Mouse (Mus musculus) left cerebral cortex, postnatal 14 days (tissue): ENCODE results near the gene Gli2. TPM values are rescaled to one million over a fixed set of nuclear protein-coding genes. Genes with fewer than 3 reads are reported as not detected.

ENCODE experiments used
- DNase-seq, 2 experiments: peaks; one replicate each; pipeline ENCODE4 v3.0.0; 2021 to 2022; ENCODE audit warnings: low spot score in 2 of 2, mixed read lengths in 1 of 2
- intact Hi-C: fragments of 180-260 bp; cut with DNase I; formaldehyde crosslinking; loops from one replicate; pipeline ENCODE4 v1.15.1; 2025
- total RNA-seq, 2 experiments: library from RNA; stranded (reverse); gene quantifications; 2 replicates each; pipeline ENCODE4 v1.2.3; 2021

Gene Gli2
- total RNA-seq, 2 experiments from 2014 or later: 3.3 to 3.8 TPM

DNA sequence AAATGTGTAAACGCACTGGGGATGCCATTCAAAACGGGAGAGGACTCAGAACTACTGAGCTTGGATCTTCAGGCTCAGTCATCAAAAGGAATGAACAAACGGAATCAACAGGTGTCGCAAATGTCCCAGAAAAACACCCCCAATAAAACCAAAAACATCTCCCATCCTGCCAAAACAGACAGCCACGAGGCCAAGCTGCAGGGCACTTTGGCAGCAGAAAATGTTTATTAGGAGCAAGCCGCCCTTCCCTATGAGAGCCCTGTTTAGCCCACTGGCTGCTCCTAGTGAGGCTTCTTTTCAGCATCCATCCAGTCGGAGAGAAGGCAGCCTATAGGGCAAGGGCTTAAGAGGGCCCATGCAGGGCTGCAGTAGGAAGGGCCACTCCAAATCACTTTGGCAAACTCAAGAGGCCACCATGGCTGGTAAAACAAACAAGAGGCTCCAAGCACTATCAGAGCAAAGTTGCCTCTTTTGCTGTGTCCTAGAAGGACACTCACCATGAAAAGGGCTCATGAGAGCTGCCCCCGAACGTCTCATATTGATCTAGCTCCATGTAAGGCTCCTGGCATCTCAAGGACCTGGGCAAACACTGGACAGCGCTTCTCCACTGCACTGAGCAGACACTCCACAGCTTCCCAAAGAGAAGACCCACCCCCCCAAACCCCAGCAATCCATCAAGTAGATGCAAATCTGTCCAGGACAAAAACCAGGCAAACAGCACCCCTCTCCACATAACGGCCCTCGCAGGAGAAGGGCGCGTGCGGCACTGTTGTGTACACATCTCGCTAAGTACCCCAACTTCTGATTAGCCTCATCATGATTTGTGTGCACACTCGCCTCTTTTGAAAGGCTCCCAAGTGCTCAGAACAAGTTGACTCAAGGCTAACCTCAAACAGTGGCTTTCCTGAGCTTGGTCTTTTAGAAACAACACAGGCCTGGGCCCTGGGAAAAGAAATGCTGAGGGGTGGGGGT is 139.7 kb downstream of the Gli2 start:
- no peak for DNase-seq
- intact Hi-C loops: no loop called here

DNA sequence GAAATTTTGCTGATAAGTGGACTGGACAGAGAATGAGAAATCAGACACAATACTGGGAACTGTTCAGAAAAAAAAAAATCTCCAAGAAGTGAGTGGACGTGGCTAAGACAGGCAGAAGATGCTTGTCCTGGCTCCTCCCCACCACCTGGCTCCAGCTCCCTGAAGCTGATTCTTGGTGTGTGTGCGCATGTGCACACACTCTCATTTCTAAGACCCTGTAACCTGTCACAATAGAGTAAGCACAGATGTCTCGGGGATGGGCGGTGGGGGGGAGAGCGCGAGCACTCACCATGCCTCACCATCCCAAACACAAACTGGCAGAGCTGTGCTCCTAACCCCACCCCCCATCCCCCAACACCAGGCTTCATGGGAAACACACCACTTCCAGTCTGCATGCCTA is 140.5 kb downstream of the Gli2 start:
- intact Hi-C loops: no loop called here

DNA sequence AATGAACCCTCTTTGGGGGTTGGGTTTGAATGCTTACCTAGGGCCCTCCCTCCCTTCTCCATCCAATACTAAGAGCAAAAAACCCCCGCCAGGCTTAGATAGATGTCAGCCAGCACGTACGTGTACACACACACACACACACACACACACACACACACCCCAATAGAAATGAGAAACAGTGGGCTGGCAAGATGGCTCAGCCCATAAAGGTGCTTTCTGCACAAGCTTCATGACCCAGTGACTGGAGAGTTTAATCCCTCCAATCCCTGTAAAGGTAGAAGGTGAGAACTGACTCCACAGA is 142.0 kb downstream of the Gli2 start:
- intact Hi-C loops: no loop called here
- no peak for DNase-seq

More for the DNA sequence above, 140.5 kb downstream of the Gli2 start:
- DNase-seq: peak in 1 of 2 experiments; percentile 40

DNA sequence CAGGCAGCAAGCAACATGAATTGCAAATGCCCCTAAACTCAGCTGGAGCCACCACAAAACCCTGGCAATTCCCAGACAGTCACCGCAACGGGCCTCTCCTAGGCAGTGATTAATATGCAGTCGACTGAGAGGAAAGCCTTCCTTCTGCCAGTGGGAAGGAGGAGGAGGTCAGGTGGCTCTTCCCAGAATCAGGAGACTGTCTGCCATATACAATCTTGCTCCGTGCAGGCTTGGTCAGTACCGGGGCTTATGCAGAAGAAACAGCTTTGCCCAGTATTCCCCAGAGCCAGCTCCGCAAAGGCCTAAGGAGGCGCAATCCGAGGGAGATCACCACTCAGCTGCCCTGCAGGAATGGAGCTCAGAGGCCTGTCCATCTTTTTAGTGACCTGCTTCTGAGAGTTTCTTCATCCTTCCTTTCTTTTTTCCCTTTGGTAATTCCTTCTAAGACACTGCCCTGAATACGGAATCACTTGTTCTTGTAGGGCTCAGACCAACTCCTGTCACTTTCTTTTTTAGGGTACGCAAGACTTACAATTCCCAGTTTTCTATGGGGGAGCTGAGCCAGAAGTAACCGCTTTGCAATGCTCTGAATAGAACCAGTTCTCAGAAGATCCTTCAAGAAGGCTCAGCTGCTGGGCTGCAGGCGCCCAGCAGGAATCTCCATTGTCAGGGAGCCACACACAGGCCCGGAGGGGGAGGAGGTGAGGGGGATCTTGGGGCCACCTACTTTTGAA is 142.6 kb downstream of the Gli2 start:
- peak in 1 of 2 experiments; percentile 27 for DNase-seq
- intact Hi-C loops: no loop called here

DNA sequence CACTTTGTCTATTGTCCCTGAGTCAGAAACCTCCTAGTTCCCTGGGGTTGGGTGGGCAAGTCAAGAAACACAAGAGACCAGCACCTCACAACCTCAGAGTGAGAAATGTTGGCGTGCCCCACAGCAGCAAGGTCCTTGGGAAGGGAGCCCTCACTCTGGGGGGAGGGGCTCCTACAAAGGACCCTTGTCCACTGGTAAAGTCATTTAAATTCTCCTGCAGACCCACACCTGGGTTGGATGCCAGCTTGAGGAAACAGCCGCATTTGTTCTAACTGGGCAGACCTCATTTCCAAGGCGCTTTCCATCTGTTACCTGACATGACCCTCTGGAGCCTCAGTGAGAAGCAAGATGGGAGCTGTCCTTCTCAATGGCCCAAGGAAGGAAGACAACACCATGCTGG is 144.4 kb downstream of the Gli2 start:
- DNase-seq: peak; percentile 33 to 45
- intact Hi-C loops: loop anchor here (5.0 kb wide), 1 partner anchor 143 kb away; the partner anchor contains the start of gene Gli2

DNA sequence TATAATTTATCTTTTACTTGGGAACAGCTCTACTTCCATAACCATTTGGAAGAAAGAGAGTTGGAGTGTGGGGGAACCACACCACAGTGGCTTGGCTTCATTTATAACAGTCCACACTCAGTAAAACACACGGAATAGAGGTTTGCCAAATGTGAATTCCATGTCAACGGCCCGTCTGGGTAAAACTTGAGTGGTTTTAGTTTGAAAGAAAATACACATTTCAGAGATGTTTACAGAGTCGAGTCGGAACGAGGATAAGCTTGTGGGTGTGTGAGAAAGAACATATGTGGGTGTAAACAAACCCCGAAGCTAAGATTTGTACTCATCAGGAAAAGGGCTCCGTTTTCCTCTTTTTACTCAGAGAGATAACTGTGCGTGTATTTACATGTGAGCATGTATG is 145.8 kb downstream of the Gli2 start:
- intact Hi-C loops: loop anchor here (5.0 kb wide), 1 partner anchor 145 kb away; the partner anchor contains the start of gene Gli2
- peak in 1 of 2 experiments; percentile 42 for DNase-seq

GRCm38 (mm10) chr1:118905319-118905718 is 148.1 kb downstream of the Gli2 start:
- no peak for DNase-seq
- intact Hi-C loops: loop anchor here (5.0 kb wide), 1 partner anchor 147 kb away; the partner anchor contains the start of gene Gli2

GRCm38 (mm10) chr1:118904909-118905308 is 148.5 kb downstream of the Gli2 start:
- intact Hi-C loops: loop anchor here (5.0 kb wide), 1 partner anchor 147 kb away; the partner anchor contains the start of gene Gli2
- DNase-seq: no peak

- intact Hi-C loops: no loop called here
Observed at GRCm38 (mm10) chr1:118904431-118904830, 149.0 kb downstream of the Gli2 start.

DNA sequence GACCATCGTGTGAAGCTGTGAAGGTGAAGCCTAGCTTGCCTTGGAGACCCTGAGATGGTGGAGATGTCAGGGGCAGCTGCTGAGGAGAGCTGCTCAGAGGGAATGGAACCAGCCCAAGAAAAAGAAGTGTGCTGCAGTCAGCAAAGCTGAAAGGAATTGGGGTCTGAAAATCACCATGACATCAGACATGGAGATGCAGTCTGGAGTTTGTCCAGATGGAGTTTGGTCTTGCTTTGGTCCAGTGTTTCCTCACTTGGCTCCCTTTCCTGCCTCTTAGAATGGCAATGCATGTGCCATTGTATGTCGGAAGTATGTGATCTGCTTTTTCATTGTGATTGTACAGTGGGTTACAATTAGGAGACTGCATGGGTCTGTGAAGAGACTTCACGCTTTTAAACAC is 149.7 kb downstream of the Gli2 start:
- DNase-seq: no peak
- intact Hi-C loops: no loop called here

More at GRCm38 (mm10) chr1:118904431-118904830, 149.0 kb downstream of the Gli2 start:
- no peak for DNase-seq

DNA sequence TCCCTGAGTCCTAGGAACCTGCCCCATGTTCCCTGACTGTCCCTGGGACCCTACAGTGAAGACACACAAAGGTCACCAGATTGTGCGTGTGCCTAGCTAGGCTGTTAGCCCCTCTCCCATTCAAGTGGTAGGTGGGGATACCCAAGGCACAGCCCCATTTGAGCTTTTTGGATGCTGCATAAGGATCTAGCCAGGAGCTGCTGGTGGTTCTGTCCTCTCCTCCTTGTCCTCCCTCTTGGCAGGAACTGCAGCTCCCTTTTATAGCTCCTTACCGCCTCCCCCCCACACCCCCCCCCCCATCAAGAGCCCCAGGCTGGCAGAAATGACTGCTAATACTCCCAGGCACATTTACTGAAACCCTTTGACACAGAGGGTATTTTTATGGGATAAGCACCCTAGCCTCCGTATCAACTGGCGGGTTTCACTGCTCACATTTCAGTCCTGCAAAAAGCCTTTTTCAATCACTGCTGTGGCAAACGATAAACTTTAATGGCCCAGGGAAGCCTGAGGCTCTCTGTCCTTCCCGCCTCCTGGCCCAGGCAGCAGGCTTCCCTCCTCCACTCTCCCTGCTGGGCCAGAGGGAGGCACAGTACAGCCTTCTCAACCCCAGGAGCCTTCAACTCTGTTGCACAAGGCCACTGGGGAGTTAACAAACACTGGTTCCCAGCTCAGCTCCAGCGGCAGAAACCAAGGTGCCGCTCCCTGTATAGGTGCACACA is 151.4 kb downstream of the Gli2 start:
- intact Hi-C loops: no loop called here

DNA sequence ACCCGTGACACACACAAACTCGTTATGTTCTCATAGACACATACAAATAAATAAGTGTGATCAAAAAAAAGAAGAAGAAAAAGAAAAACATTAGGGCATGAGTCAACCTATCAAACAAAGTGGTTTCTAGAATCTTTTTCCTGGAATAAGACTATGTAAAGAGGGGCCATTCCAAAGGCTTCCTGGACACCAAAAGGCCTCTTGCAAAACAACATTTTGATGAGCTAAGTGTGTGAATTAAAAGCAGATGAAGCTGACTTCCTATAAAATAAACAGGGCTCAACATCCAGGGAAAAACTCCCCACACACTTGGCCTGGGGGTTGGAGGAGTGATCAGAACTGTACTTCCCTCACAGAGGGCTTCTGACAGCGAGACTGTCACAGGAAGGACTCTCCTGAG is 155.1 kb downstream of the Gli2 start:
- intact Hi-C loops: loop anchor here (10.0 kb wide), 1 partner anchor 124 kb away; no protein-coding TSS in a partner anchor
- DNase-seq: no peak

More for the DNA sequence above, 151.4 kb downstream of the Gli2 start:
- no peak for DNase-seq

- no peak for DNase-seq
- intact Hi-C loops: loop anchor here (10.0 kb wide), 1 partner anchor 120 kb away; no protein-coding TSS in a partner anchor
Observed at GRCm38 (mm10) chr1:118895026-118895762, 158.2 kb downstream of the Gli2 start.

DNA sequence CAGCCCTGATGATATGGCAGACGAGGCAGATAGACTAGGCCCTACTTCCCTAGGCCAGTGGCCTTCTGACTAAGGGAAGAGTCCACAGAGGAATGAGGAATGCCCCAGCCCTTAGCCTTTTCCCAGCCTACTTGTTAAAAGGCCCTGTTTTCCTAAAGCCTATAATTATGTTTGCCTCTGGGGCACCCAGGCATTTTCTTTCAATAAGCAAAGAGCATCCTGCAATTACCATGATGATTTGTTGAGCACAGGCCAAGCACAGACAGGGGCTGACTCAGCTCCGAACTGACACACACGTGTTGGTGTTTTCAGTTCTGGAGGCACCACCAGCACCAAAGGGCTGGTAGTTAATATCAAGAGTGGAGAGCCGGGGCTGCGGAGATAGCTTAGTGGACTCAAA is 162.0 kb downstream of the Gli2 start:
- intact Hi-C loops: loop anchor here (10.0 kb wide), 1 partner anchor 117 kb away; no protein-coding TSS in a partner anchor
- no peak for DNase-seq

DNA sequence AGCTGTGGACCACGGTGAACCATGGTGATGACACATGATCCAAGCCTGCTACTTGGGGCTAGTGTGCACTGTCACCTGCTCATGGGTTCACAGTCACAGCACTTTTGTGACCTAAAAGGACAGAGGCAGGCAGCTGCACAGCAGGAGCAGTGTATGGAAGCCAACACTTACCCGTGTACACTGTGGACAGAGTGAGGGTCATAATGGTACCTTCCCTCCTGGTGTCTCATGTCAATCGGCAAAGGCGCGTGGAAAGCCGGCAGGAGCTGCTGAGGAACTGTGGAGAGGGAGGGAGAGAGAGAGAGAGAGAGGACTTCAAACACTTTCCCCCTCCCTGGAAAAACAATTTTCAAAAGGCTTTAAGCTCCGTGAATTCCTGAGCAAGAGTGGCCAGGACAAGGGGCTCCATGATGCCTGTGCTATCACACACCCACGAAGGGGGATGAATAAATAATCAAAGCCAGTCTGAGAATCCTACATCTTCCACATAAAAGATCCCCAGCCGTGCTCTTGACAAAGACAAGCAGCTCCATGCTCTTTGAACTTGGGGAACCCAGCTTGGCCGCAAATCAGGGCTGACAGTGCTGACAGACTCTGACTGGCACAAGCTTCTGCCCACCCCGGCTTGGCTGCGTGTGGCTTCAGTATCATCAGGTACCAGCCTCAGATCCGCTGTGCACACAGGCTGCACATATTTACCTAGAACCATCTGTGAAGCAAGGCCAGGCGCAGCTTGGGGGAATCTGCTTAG is 163.1 kb downstream of the Gli2 start:
- no peak for DNase-seq
- intact Hi-C loops: loop anchor here (10.0 kb wide), 1 partner anchor 115 kb away; no protein-coding TSS in a partner anchor

- intact Hi-C loops: no loop called here
- no peak for DNase-seq
Observed at GRCm38 (mm10) chr1:118880781-118881247, 172.6 kb downstream of the Gli2 start.

DNA sequence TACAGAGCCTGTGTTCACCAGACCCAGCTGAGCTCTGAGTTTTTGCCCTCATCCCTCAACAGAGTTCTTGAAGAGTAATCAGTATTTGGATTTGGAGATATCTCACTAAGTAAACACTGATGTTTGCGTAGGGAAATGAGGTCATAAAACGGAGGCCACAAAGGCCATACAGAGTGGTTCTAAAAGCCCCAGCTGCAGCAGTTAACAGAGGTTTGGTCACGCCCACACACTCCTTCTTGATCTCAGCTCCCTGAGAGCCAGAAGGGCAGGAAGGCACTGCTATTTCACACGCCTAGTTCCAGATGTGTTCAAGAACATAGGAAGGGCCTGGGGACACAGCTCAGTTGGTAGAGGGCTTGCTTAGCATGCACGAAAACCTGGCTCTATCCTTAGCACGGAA is 175.1 kb downstream of the Gli2 start:
- intact Hi-C loops: no loop called here

DNA sequence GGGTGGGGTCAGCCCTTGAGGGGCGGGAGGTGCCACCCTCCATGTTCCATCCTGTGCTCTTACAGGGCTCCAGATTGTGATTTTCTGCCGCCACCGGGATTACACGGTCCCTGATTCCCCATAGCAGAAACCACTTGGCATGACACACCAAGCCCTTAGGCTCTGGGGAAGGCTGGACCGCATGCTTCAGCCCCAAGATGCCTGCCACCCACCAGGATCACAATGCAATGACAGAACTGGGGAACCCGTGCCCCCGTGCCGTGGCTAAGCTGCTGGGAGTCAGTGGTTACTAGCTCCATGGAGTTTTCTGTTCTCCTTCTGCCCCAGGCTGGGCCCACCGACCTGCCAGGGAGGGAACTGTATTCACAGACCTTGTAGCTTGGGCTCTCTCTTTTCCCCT is 178.2 kb downstream of the Gli2 start:
- intact Hi-C loops: no loop called here
- DNase-seq: no peak

More for the DNA sequence above, 175.1 kb downstream of the Gli2 start:
- no peak for DNase-seq
